Mouse (Mus musculus) forelimb bud, embryonic 11.5 days (tissue): ENCODE results near the gene Stk38.
A peak's percentile ranks its signal among the peaks of the same experiment; 100 is the strongest.
"Not testable (repeated sequence)": the region's sequence is repeated elsewhere in the genome, so short reads cannot be mapped to it uniquely, and the experiment has no call there.

Experiments used
- DNase-seq: peaks from one replicate; pipeline ENCODE4 v3.0.0-alpha.2; 2012; ENCODE audit warnings: low read depth, low spot score

The Stk38 gene

GRCm38 (mm10) chr17:29007641-29008325, at the start of gene Stk38:
TSS of gene Stk38 (minus strand) at chr17:29007995.
- peak; percentile 86 for DNase-seq

GRCm38 (mm10) chr17:29057361-29057890, 49.6 kb upstream of the Stk38 start:
- no peak for DNase-seq

GRCm38 (mm10) chr17:29056699-29057151, 48.9 kb upstream of the Stk38 start:
- DNase-seq, result no peak

- DNase-seq, result no peak
These were observed 48.4 kb upstream of the Stk38 start for GRCm38 (mm10) chr17:29056207-29056606.

GRCm38 (mm10) chr17:29055586-29055985, 47.8 kb upstream of the Stk38 start:
- no peak for DNase-seq

GRCm38 (mm10) chr17:29054429-29054828, 46.6 kb upstream of the Stk38 start:
- DNase-seq, result no peak

GRCm38 (mm10) chr17:29053841-29054240, 46.0 kb upstream of the Stk38 start:
- DNase-seq, result no peak

GRCm38 (mm10) chr17:29053067-29053466, 45.3 kb upstream of the Stk38 start:
- no peak for DNase-seq

GRCm38 (mm10) chr17:29050791-29051190, 43.0 kb upstream of the Stk38 start:
- no peak for DNase-seq

- DNase-seq, result no peak
These were observed 42.1 kb upstream of the Stk38 start for GRCm38 (mm10) chr17:29049923-29050322.

GRCm38 (mm10) chr17:29049508-29049889, 41.7 kb upstream of the Stk38 start:
- DNase-seq, result no peak

GRCm38 (mm10) chr17:29048748-29049507, 41.1 kb upstream of the Stk38 start:
- DNase-seq, result peak; percentile 86

- no peak for DNase-seq
These were observed 40.1 kb upstream of the Stk38 start for GRCm38 (mm10) chr17:29047697-29048514.

- DNase-seq, result no peak
These were observed 39.1 kb upstream of the Stk38 start for GRCm38 (mm10) chr17:29046863-29047262.

- DNase-seq, result no peak
These were observed 38.1 kb upstream of the Stk38 start for GRCm38 (mm10) chr17:29045741-29046530.

GRCm38 (mm10) chr17:29044925-29045319, 37.1 kb upstream of the Stk38 start:
- DNase-seq, result no peak

- DNase-seq, result no peak
These were observed 36.5 kb upstream of the Stk38 start for GRCm38 (mm10) chr17:29044146-29044924.

- no peak for DNase-seq
These were observed 35.8 kb upstream of the Stk38 start for GRCm38 (mm10) chr17:29043583-29043982.

- no peak for DNase-seq
These were observed 34.8 kb upstream of the Stk38 start for GRCm38 (mm10) chr17:29042569-29042968.

- not testable (repeated sequence) for DNase-seq
These were observed 33.8 kb upstream of the Stk38 start for GRCm38 (mm10) chr17:29041632-29042031.
